Mouse (Mus musculus) stomach, embryonic 16.5 days (tissue): ENCODE results near the gene Prkag2. TPM values are rescaled to one million over a fixed set of nuclear protein-coding genes. Genes with fewer than 3 reads are reported as not detected.

Experiments
- ATAC-seq: fragments of 200-750 bp; cut with Nextera tagmentation; 2 replicates; pipeline ENCODE4 v1.8.0; 2017; ENCODE audit warnings: moderate number of reproducible peaks, moderate TSS enrichment; ENCODE audit not compliant: insufficient read depth, low FRiP score
- H3K27ac ChIP-seq: fragments of 300-500 bp; sonication (generic); 2 replicates; pipeline ENCODE4 v1.5.1; 2014; ENCODE audit warnings: low read length
- H3K27me3 ChIP-seq: fragments of 300-500 bp; sonication (generic); 2 replicates; pipeline ENCODE4 v1.6.1; 2014; ENCODE audit warnings: low read length, control low read depth, mixed read lengths; ENCODE audit not compliant: control insufficient read depth, insufficient read depth
- H3K36me3 ChIP-seq: fragments of 300-500 bp; sonication (generic); 2 replicates; pipeline ENCODE4 v1.6.1; 2014; ENCODE audit warnings: low read length; ENCODE audit not compliant: control insufficient read depth, insufficient read depth
- H3K4me1 ChIP-seq: fragments of 300-500 bp; sonication (generic); 2 replicates; pipeline ENCODE4 v1.6.1; 2014; ENCODE audit warnings: low read length, control low read depth, mixed read lengths; ENCODE audit not compliant: control insufficient read depth, insufficient read depth
- H3K4me2 ChIP-seq: fragments of 300-500 bp; sonication (generic); 2 replicates; pipeline ENCODE4 v1.6.1; 2014; ENCODE audit warnings: low read depth, low read length, mixed read lengths
- H3K4me3 ChIP-seq: fragments of 300-500 bp; sonication (generic); replicated peaks from 2 replicates; pipeline ENCODE4 v1.5.1; 2014; ENCODE audit warnings: mild to moderate bottlenecking, low read length
- H3K9ac ChIP-seq: fragments of 300-500 bp; sonication (generic); 2 replicates; pipeline ENCODE4 v1.6.1; 2014; ENCODE audit warnings: low read length
- H3K9me3 ChIP-seq: fragments of 300-500 bp; sonication (generic); replicated peaks from 2 replicates; pipeline ENCODE4 v1.6.1; 2016; ENCODE audit warnings: low read length, control low read depth; ENCODE audit not compliant: control insufficient read depth
- WGBS: fragments of 180-500 bp; shearing (Covaris S2); extraction: QIAGEN DNeasy Blood & Tissue Kit; methylation state at CpG from one replicate; pipeline ENCODE4 v1.1.7; 2014; 5-methylcytosine and 5-hydroxymethylcytosine counted together
- polyA plus RNA-seq: library from polyadenylated mRNA; unstranded; fragments of >200 nt; fragmentation: Nextera tagmentation; extraction: Ambion mirVana; gene quantifications from 2 replicates; pipeline ENCODE4 v1.2.1, GENCODE M21; 2015

Prkag2 gene
- polyA plus RNA-seq, 1 experiment from 2014 or later, result 42.5 TPM

GRCm38 (mm10) chr5:25008966-25009365 is 91.5 kb downstream of the Prkag2 start:
- Histone ChIP-seq H3K27ac (no peak overlapping the region), H3K27me3 (no peaks in the 10 kb centered on the region), H3K4me1 (peaks cover 31% of the 10 kb centered on the region), H3K36me3 (no peaks in the 10 kb centered on the region), H3K4me2 (no peak overlapping the region), H3K9me3 (no peaks in the 10 kb centered on the region), H3K9ac (no peak overlapping the region), H3K4me3 (no peak overlapping the region)
- no peak for ATAC-seq
- WGBS, result 50% methylated on average over 3 of the region's 3 CpGs

GRCm38 (mm10) chr5:25006848-25007247 is 93.6 kb downstream of the Prkag2 start:
- H3K9me3 ChIP-seq, result no peaks in the 10 kb centered on the region
- 29% methylated on average over 8 of the region's 8 CpGs for WGBS
- no peaks in the 10 kb centered on the region for H3K27me3 ChIP-seq
- peaks cover 31% of the 10 kb centered on the region for H3K4me1 ChIP-seq
- H3K4me3 ChIP-seq, result no peak overlapping the region
- no peak overlapping the region for H3K9ac ChIP-seq
- no peak overlapping the region for H3K4me2 ChIP-seq
- no peak overlapping the region; the same call in 1 of the 2 replicates for H3K27ac ChIP-seq
- H3K36me3 ChIP-seq, result no peaks in the 10 kb centered on the region
- ATAC-seq, result peak; percentile 53

GRCm38 (mm10) chr5:25005532-25006129 is 94.8 kb downstream of the Prkag2 start:
- H3K4me1 ChIP-seq, result peaks cover 29% of the 10 kb centered on the region
- no peaks in the 10 kb centered on the region for H3K27me3 ChIP-seq
- no peaks in the 10 kb centered on the region for H3K9me3 ChIP-seq
- WGBS, result 19% methylated on average over 6 of the region's 6 CpGs
- H3K9ac ChIP-seq, result no peak overlapping the region
- no peaks in the 10 kb centered on the region for H3K36me3 ChIP-seq
- ATAC-seq, result peak; percentile 28; the same call in 1 of the 2 replicates
- no peak overlapping the region for H3K4me3 ChIP-seq
- 0 out of 2 replicates have a peak overlapping the region, but pooled peaks have one; percentile 47 for H3K27ac ChIP-seq
- no peak overlapping the region for H3K4me2 ChIP-seq

- H3K4me1 ChIP-seq, result peaks cover 7% of the 10 kb centered on the region
- no peak overlapping the region for H3K4me2 ChIP-seq
- no peaks in the 10 kb centered on the region for H3K27me3 ChIP-seq
- no peak overlapping the region for H3K9ac ChIP-seq
- H3K36me3 ChIP-seq, result no peaks in the 10 kb centered on the region
- peak; percentile 51; the same call in 1 of the 2 replicates for ATAC-seq
- H3K9me3 ChIP-seq, result no peaks in the 10 kb centered on the region
- no peak overlapping the region for H3K4me3 ChIP-seq
- no peak overlapping the region for H3K27ac ChIP-seq
- WGBS, result 37% methylated on average over 8 of the region's 8 CpGs
Observed at GRCm38 (mm10) chr5:25001391-25001794, 99.0 kb downstream of the Prkag2 start.

- Histone ChIP-seq H3K27ac (no peak overlapping the region), H3K4me3 (no peak overlapping the region), H3K9ac (no peak overlapping the region), H3K36me3 (no peaks in the 10 kb centered on the region), H3K4me2 (no peak overlapping the region), H3K27me3 (no peaks in the 10 kb centered on the region), H3K9me3 (no peaks in the 10 kb centered on the region), H3K4me1 (peaks cover 10% of the 10 kb centered on the region)
- no peak for ATAC-seq
- 89% methylated on average over 4 of the region's 4 CpGs for WGBS
Observed at GRCm38 (mm10) chr5:24999351-24999750, 101.1 kb downstream of the Prkag2 start.

- H3K27ac ChIP-seq, result peak overlapping the region; percentile 45; the same call in 1 of the 2 replicates
- H3K36me3 ChIP-seq, result no peaks in the 10 kb centered on the region
- 12% methylated on average over 13 of the region's 13 CpGs for WGBS
- H3K4me2 ChIP-seq, result peak overlapping the region; percentile 53
- H3K27me3 ChIP-seq, result no peaks in the 10 kb centered on the region
- H3K4me1 ChIP-seq, result peaks cover 8% of the 10 kb centered on the region
- peak overlapping the region; percentile 35 for H3K4me3 ChIP-seq
- peak overlapping the region; percentile 59 for H3K9ac ChIP-seq
- H3K9me3 ChIP-seq, result no peaks in the 10 kb centered on the region
- ATAC-seq, result peak; percentile 90
Observed at GRCm38 (mm10) chr5:24995576-24996100, 104.8 kb downstream of the Prkag2 start.

GRCm38 (mm10) chr5:24993190-24993589 is 107.3 kb downstream of the Prkag2 start:
- H3K27ac ChIP-seq, result no peak overlapping the region
- no peak for ATAC-seq
- H3K4me2 ChIP-seq, result no peak overlapping the region
- H3K9ac ChIP-seq, result no peak overlapping the region
- peaks cover 12% of the 10 kb centered on the region; the same call in 1 of the 2 replicates for H3K4me1 ChIP-seq
- no peaks in the 10 kb centered on the region for H3K36me3 ChIP-seq
- H3K9me3 ChIP-seq, result no peaks in the 10 kb centered on the region
- 60% methylated on average over 3 of the region's 3 CpGs for WGBS
- no peak overlapping the region for H3K4me3 ChIP-seq
- no peaks in the 10 kb centered on the region for H3K27me3 ChIP-seq

- Histone ChIP-seq H3K9me3 (no peaks in the 10 kb centered on the region), H3K4me3 (no peak overlapping the region), H3K36me3 (no peaks in the 10 kb centered on the region), H3K4me2 (no peak overlapping the region), H3K27me3 (no peaks in the 10 kb centered on the region), H3K9ac (no peak overlapping the region), H3K27ac (no peak overlapping the region), H3K4me1 (peaks cover 12% of the 10 kb centered on the region; the same call in 1 of the 2 replicates)
- no peak for ATAC-seq
- WGBS, result 57% methylated on average over 1 of the region's 1 CpGs
Observed at GRCm38 (mm10) chr5:24991575-24991974, 108.9 kb downstream of the Prkag2 start.

GRCm38 (mm10) chr5:24990460-24990859 is 110.0 kb downstream of the Prkag2 start:
- WGBS, result 60% methylated on average over 5 of the region's 5 CpGs
- Histone ChIP-seq H3K4me3 (no peak overlapping the region), H3K9me3 (no peaks in the 10 kb centered on the region), H3K9ac (no peak overlapping the region), H3K27ac (no peak overlapping the region), H3K4me2 (no peak overlapping the region), H3K36me3 (no peaks in the 10 kb centered on the region), H3K27me3 (no peaks in the 10 kb centered on the region), H3K4me1 (peaks cover 12% of the 10 kb centered on the region; the same call in 1 of the 2 replicates)
- ATAC-seq, result no peak
